Mouse (Mus musculus): ENCODE measurements around the gene Gp5. TPM values are rescaled to one million over a fixed set of nuclear protein-coding genes. Genes with fewer than 3 reads are reported as not detected.

Gp5 gene
- polyA plus RNA-seq, 1 experiment from 2014 or later = 1.7 TPM

Other genes with a start within 250 kb of the Gp5 start
- 39.5 and 45.5 TPM in 2 replicates for gene Hes1, start 246.4 kb downstream of the Gp5 start, polyA plus RNA-seq (2016; fragmentation: Nextera tagmentation; extraction: Ambion mirVana)
- not detected in 2 replicates for gene Cpn2, start 43.3 kb downstream of the Gp5 start, polyA plus RNA-seq (2016; fragmentation: Nextera tagmentation; extraction: Ambion mirVana)
- 0.23 and 0.68 TPM in 2 replicates for gene Lrrc15, start 27.5 kb downstream of the Gp5 start, polyA plus RNA-seq (2016; fragmentation: Nextera tagmentation; extraction: Ambion mirVana)
- 12.6 and 14.0 TPM in 2 replicates for gene Atp13a3, start 95.2 kb upstream of the Gp5 start, polyA plus RNA-seq (2016; fragmentation: Nextera tagmentation; extraction: Ambion mirVana)
- 18.9 and 21.6 TPM in 2 replicates for gene Tmem44, start 240.1 kb upstream of the Gp5 start, polyA plus RNA-seq (2016; fragmentation: Nextera tagmentation; extraction: Ambion mirVana)

All from limb, embryonic 10.5 days (tissue).